In genomic region chr1:82279768-82280167, GRCm38 (mm10) we compare ENCODE assay signal across 19 mouse cellular contexts. TPM values are rescaled to one million over a fixed set of nuclear protein-coding genes. Genes with fewer than 3 reads are reported as not detected.
"Had no signal": no experiment of that assay in that cellular context is flagged by ENCODE, and none has a peak within 500 bp of the region (broad histone marks: within the 10 kb centered on the region; RNA-seq: fewer than 3 reads in every experiment).

No protein-coding gene starts in this region.

- H3K4me2 ChIP-seq: kidney, embryonic 15.5 days; limb, embryonic 13.5 days; liver, embryonic 15.5 days; neural tube, embryonic 15.5 days had no signal

- DNase-seq: kidney, postnatal 14 days; left cerebral cortex, postnatal 4 days; midbrain, embryonic 14.5 days; right cerebral cortex, adult 18-20 months; right cerebral cortex, postnatal 25 days; thymus, postnatal 4 days had no signal

- H3K27ac ChIP-seq: kidney, embryonic 15.5 days; limb, embryonic 13.5 days; liver, embryonic 15.5 days; neural tube, embryonic 15.5 days had no signal

- H3K36me3 ChIP-seq: liver, embryonic 15.5 days had no signal

- H3K9ac ChIP-seq: kidney, embryonic 15.5 days; limb, embryonic 13.5 days; liver, embryonic 15.5 days; neural tube, embryonic 15.5 days had no signal

- H3K4me3 ChIP-seq: kidney, embryonic 15.5 days; limb, embryonic 13.5 days; liver, embryonic 15.5 days; myocyte; neural tube, embryonic 15.5 days had no signal

- H3K9me3 ChIP-seq: kidney, embryonic 15.5 days; limb, embryonic 13.5 days; liver, embryonic 15.5 days; neural tube, embryonic 15.5 days had no signal

- H3K27me3 ChIP-seq: kidney, embryonic 15.5 days; limb, embryonic 13.5 days; liver, embryonic 15.5 days; neural tube, embryonic 15.5 days had no signal

RNA-seq across cellular contexts. Expression of gene Irs1, which starts 11.4 kb away (rescaled TPM):
- total RNA-seq: megakaryocyte-erythroid progenitor cell, adult 5-6 weeks had no signal

RNA-seq across cellular contexts. Expression of gene Gm9747, which starts 46.9 kb away (rescaled TPM):
- total RNA-seq: layer of hippocampus, adult 8-10 months; layer of hippocampus, postnatal 14 days; left cerebral cortex, adult 18-20 months; left cerebral cortex, postnatal 10 days; left cerebral cortex, postnatal 4 days; liver, adult 2 months; megakaryocyte-erythroid progenitor cell, adult 5-6 weeks had no signal
- polyA plus RNA-seq: large intestine, adult 2 months; small intestine, adult 2 months had no signal
